Mouse (Mus musculus) A20 (cell line): ENCODE measurements around the gene Plod2.

ENCODE experiments used
- DNase-seq: peaks from one replicate; pipeline ENCODE4 v3.0.0-alpha.2; 2011; ENCODE audit warnings: low read depth, low spot score

Gene Plod2

GRCm38 (mm10) chr9:92555006-92555958 is 13.3 kb downstream of the Plod2 start:
- DNase-seq, result no peak

GRCm38 (mm10) chr9:92559750-92560149 is 17.7 kb downstream of the Plod2 start:
- no peak for DNase-seq

- no peak for DNase-seq
Observed at GRCm38 (mm10) chr9:92560840-92561547, 19.0 kb downstream of the Plod2 start.

- DNase-seq, result no peak
Observed at GRCm38 (mm10) chr9:92562416-92562815, 20.4 kb downstream of the Plod2 start.

GRCm38 (mm10) chr9:92563306-92563705 is 21.3 kb downstream of the Plod2 start:
- no peak for DNase-seq

GRCm38 (mm10) chr9:92564391-92564790 is 22.4 kb downstream of the Plod2 start:
- no peak for DNase-seq

- no peak for DNase-seq
Observed at GRCm38 (mm10) chr9:92566234-92566633, 24.2 kb downstream of the Plod2 start.

- DNase-seq, result no peak
Observed at GRCm38 (mm10) chr9:92567474-92567873, 25.5 kb downstream of the Plod2 start.

- no peak for DNase-seq
Observed at GRCm38 (mm10) chr9:92568798-92569197, 26.8 kb downstream of the Plod2 start.

- no peak for DNase-seq
Observed at GRCm38 (mm10) chr9:92572376-92573108, 30.5 kb downstream of the Plod2 start.

GRCm38 (mm10) chr9:92583876-92584275 is 41.9 kb downstream of the Plod2 start:
- no peak for DNase-seq

GRCm38 (mm10) chr9:92586025-92586424 is 44.0 kb downstream of the Plod2 start:
- DNase-seq, result no peak

GRCm38 (mm10) chr9:92587391-92587790 is 45.4 kb downstream of the Plod2 start:
- DNase-seq, result no peak

GRCm38 (mm10) chr9:92588226-92588625 is 46.2 kb downstream of the Plod2 start:
- no peak for DNase-seq

GRCm38 (mm10) chr9:92589021-92589420 is 47.0 kb downstream of the Plod2 start:
- no peak for DNase-seq

- DNase-seq, result no peak
Observed at GRCm38 (mm10) chr9:92591482-92591881, 49.5 kb downstream of the Plod2 start.

- DNase-seq, result no peak
Observed at GRCm38 (mm10) chr9:92592757-92593156, 50.7 kb downstream of the Plod2 start.

GRCm38 (mm10) chr9:92594491-92594890 is 52.5 kb downstream of the Plod2 start:
- DNase-seq, result no peak

- no peak for DNase-seq
Observed at GRCm38 (mm10) chr9:92595296-92595695, 53.3 kb downstream of the Plod2 start.

GRCm38 (mm10) chr9:92596916-92597547 is 55.0 kb downstream of the Plod2 start:
- no peak for DNase-seq

GRCm38 (mm10) chr9:92597776-92598175 is 55.8 kb downstream of the Plod2 start:
- DNase-seq, result no peak
